Mouse (Mus musculus): ENCODE measurements at regions not wholly inside any gene's neighbourhood (a gene's known extent, or its start where the extent isn't known, plus 50 kb on each side); places are given as distances from the start of the nearest gene placed in this dataset.

- intact Hi-C loops (cut with DNase I), result no loop called here
- DNase-seq (ENCODE audit: low spot score), result no peak
Observed at GRCm38 (mm10) chr5:47115882-47116281, 867.1 kb upstream of the Slit2 start.

GRCm38 (mm10) chr5:47095703-47096102 lies 887.2 kb upstream of the Slit2 start:
- intact Hi-C loops (cut with DNase I), result no loop called here
- no peak for DNase-seq (ENCODE audit: low spot score)

GRCm38 (mm10) chr5:47052942-47053341 lies 930.0 kb upstream of the Slit2 start:
- intact Hi-C loops (cut with DNase I), result no loop called here
- DNase-seq (ENCODE audit: low spot score), result no peak

- intact Hi-C loops (cut with DNase I), result no loop called here
Observed at GRCm38 (mm10) chr5:47036752-47037151, 946.2 kb upstream of the Slit2 start.

GRCm38 (mm10) chr5:47034021-47034420 lies 948.9 kb upstream of the Slit2 start:
- intact Hi-C loops (cut with DNase I), result no loop called here
- DNase-seq (ENCODE audit: low spot score), result no peak

More at GRCm38 (mm10) chr5:47036752-47037151, 946.2 kb upstream of the Slit2 start:
- no peak for DNase-seq (ENCODE audit: low spot score)

- no peak for DNase-seq (ENCODE audit: low spot score)
Observed at GRCm38 (mm10) chr5:47014351-47014750, 968.6 kb upstream of the Slit2 start.

GRCm38 (mm10) chr5:46992557-46992956 lies 990.4 kb upstream of the Slit2 start:
- intact Hi-C loops (cut with DNase I), result no loop called here
- DNase-seq (ENCODE audit: low spot score), result no peak

More at GRCm38 (mm10) chr5:47014351-47014750, 968.6 kb upstream of the Slit2 start:
- intact Hi-C loops (cut with DNase I), result loop anchor here (10.0 kb wide), 1 partner anchor 1120 kb away; no protein-coding TSS in a partner anchor

- intact Hi-C loops (cut with DNase I), result no loop called here
Observed at GRCm38 (mm10) chr5:46986519-46986918, 996.4 kb upstream of the Slit2 start.

GRCm38 (mm10) chr5:46980326-46980725 lies 1002.6 kb upstream of the Slit2 start:
- no peak for DNase-seq (ENCODE audit: low spot score)
- intact Hi-C loops (cut with DNase I), result no loop called here

More at GRCm38 (mm10) chr5:46986519-46986918, 996.4 kb upstream of the Slit2 start:
- no peak for DNase-seq (ENCODE audit: low spot score)

- intact Hi-C loops (cut with DNase I), result no loop called here
- no peak for DNase-seq (ENCODE audit: low spot score)
Observed at GRCm38 (mm10) chr5:46968870-46969436, 1014.0 kb upstream of the Slit2 start.

GRCm38 (mm10) chr5:46960749-46961148 lies 1022.2 kb upstream of the Slit2 start:
- no peak for DNase-seq (ENCODE audit: low spot score)

GRCm38 (mm10) chr5:46926324-46926723 lies 1056.6 kb upstream of the Slit2 start:
- intact Hi-C loops (cut with DNase I), result no loop called here
- no peak for DNase-seq (ENCODE audit: low spot score)

More at GRCm38 (mm10) chr5:46960749-46961148, 1022.2 kb upstream of the Slit2 start:
- intact Hi-C loops (cut with DNase I), result no loop called here

GRCm38 (mm10) chr5:46901909-46902308 lies 1044.5 kb upstream of the Lcorl start:
- intact Hi-C loops (cut with DNase I), result no loop called here
- no peak for DNase-seq (ENCODE audit: low spot score)

- DNase-seq (ENCODE audit: low spot score), result no peak
- intact Hi-C loops (cut with DNase I), result no loop called here
Observed at GRCm38 (mm10) chr5:46894037-46894436, 1036.6 kb upstream of the Lcorl start.

- DNase-seq (ENCODE audit: low spot score), result no peak
- intact Hi-C loops (cut with DNase I), result no loop called here
Observed at GRCm38 (mm10) chr5:46883956-46884355, 1026.5 kb upstream of the Lcorl start.

GRCm38 (mm10) chr5:46856837-46857236 lies 999.4 kb upstream of the Lcorl start:
- DNase-seq (ENCODE audit: low spot score), result no peak
- intact Hi-C loops (cut with DNase I), result no loop called here

- DNase-seq (ENCODE audit: low spot score), result no peak
- intact Hi-C loops (cut with DNase I), result no loop called here
Observed at GRCm38 (mm10) chr5:46845175-46845574, 987.8 kb upstream of the Lcorl start.

GRCm38 (mm10) chr5:46836810-46837209 lies 979.4 kb upstream of the Lcorl start:
- DNase-seq (ENCODE audit: low spot score), result no peak
- intact Hi-C loops (cut with DNase I), result no loop called here

GRCm38 (mm10) chr5:46830797-46831618 lies 973.6 kb upstream of the Lcorl start:
- intact Hi-C loops (cut with DNase I), result no loop called here
- DNase-seq (ENCODE audit: low spot score), result no peak

- intact Hi-C loops (cut with DNase I), result no loop called here
- DNase-seq (ENCODE audit: low spot score), result no peak
Observed at GRCm38 (mm10) chr5:46830114-46830513, 972.7 kb upstream of the Lcorl start.

GRCm38 (mm10) chr5:46826381-46826780 lies 969.0 kb upstream of the Lcorl start:
- no peak for DNase-seq (ENCODE audit: low spot score)
- intact Hi-C loops (cut with DNase I), result no loop called here

Data from heart, postnatal 25 days (tissue).